In genomic region chr14:89062583-89063436, GRCm38 (mm10) we compare ENCODE assay signal across 15 mouse cellular contexts.
"Had no signal": no experiment of that assay in that cellular context is flagged by ENCODE, and none has a peak within 500 bp of the region (broad histone marks: within the 10 kb centered on the region; RNA-seq: fewer than 3 reads in every experiment).

No protein-coding gene starts in this region.

- ATAC-seq: intestine, embryonic 16.5 days; liver, postnatal 0 days had no signal

- H3K9ac ChIP-seq: limb, embryonic 12.5 days; liver, embryonic 13.5 days; liver, postnatal 0 days; lung, embryonic 15.5 days; neural tube, embryonic 12.5 days had no signal

- H3K9me3 ChIP-seq: limb, embryonic 12.5 days; liver, embryonic 13.5 days; lung, embryonic 15.5 days; neural tube, embryonic 12.5 days had no signal

- H3K4me3 ChIP-seq: limb, embryonic 12.5 days; liver, embryonic 13.5 days; lung, embryonic 15.5 days; megakaryocyte, embryonic 14.5 days; neural tube, embryonic 12.5 days had no signal

- H3K4me2 ChIP-seq: limb, embryonic 12.5 days; liver, embryonic 13.5 days; lung, embryonic 15.5 days; neural tube, embryonic 12.5 days had no signal

- H3K4me1 ChIP-seq: limb, embryonic 12.5 days; liver, embryonic 13.5 days; lung, embryonic 15.5 days; megakaryocyte, embryonic 14.5 days; neural tube, embryonic 12.5 days had no signal

- H3K27me3 ChIP-seq: limb, embryonic 12.5 days; liver, embryonic 13.5 days; lung, embryonic 15.5 days; megakaryocyte, embryonic 14.5 days; neural tube, embryonic 12.5 days had no signal

- DNase-seq: kidney, adult 2 months; kidney, postnatal 25 days; layer of hippocampus, adult 9-11 months; liver; liver, embryonic 13.5 days; liver, postnatal 0 days; lung, postnatal 14 days; right cerebral cortex, postnatal 14 days; thymus, postnatal 36 days had no signal

- H3K36me3 ChIP-seq: limb, embryonic 12.5 days; liver, embryonic 13.5 days; lung, embryonic 15.5 days; neural tube, embryonic 12.5 days had no signal

- H3K27ac ChIP-seq: limb, embryonic 12.5 days; liver, embryonic 13.5 days; lung, embryonic 15.5 days; macrophage; neural tube, embryonic 12.5 days had no signal
